Mouse (Mus musculus) neural tube, embryonic 13.5 days (tissue): ENCODE results near the gene Gm47841. TPM values are rescaled to one million over a fixed set of nuclear protein-coding genes. Genes with fewer than 3 reads are reported as not detected.

Experiments used
- ATAC-seq: fragments of 200-750 bp; cut with Nextera tagmentation; 2 replicates; pipeline ENCODE4 v1.8.0; 2017; ENCODE audit warnings: low read depth, mild to moderate bottlenecking, moderate TSS enrichment, moderate library complexity
- H3K27ac ChIP-seq: fragments of 300-500 bp; sonication (generic); replicated peaks from 2 replicates; pipeline ENCODE4 v1.5.1; 2015; ENCODE audit warnings: moderate library complexity, mild to moderate bottlenecking, inconsistent platforms
- H3K27me3 ChIP-seq: fragments of 300-500 bp; sonication (generic); 2 replicates; pipeline ENCODE4 v1.6.1; 2015; ENCODE audit warnings: mild to moderate bottlenecking, inconsistent platforms
- H3K36me3 ChIP-seq: fragments of 300-500 bp; sonication (generic); 2 replicates; pipeline ENCODE4 v1.6.1; 2015; ENCODE audit warnings: mild to moderate bottlenecking, inconsistent platforms
- H3K4me1 ChIP-seq: fragments of 300-500 bp; sonication (generic); replicated peaks from 2 replicates; pipeline ENCODE4 v1.6.1; 2015; ENCODE audit warnings: inconsistent platforms
- H3K4me2 ChIP-seq: fragments of 300-500 bp; sonication (generic); 2 replicates; pipeline ENCODE4 v1.6.1; 2015; ENCODE audit warnings: inconsistent platforms, mild to moderate bottlenecking, moderate library complexity
- H3K4me3 ChIP-seq: fragments of 300-500 bp; sonication (generic); 2 replicates; pipeline ENCODE4 v1.5.1; 2015; ENCODE audit warnings: mild to moderate bottlenecking, inconsistent platforms
- H3K9ac ChIP-seq: fragments of 300-500 bp; sonication (generic); 2 replicates; pipeline ENCODE4 v1.6.1; 2015; ENCODE audit warnings: moderate library complexity, mild to moderate bottlenecking, inconsistent platforms
- H3K9me3 ChIP-seq: fragments of 300-500 bp; sonication (generic); 2 replicates; pipeline ENCODE4 v1.6.1; 2016; ENCODE audit warnings: inconsistent platforms
- WGBS: fragments of 180-500 bp; shearing (Covaris S2); methylation state at CpG from one replicate; pipeline ENCODE4 v1.1.7; 2015; 5-methylcytosine and 5-hydroxymethylcytosine counted together
- polyA plus RNA-seq: library from polyadenylated mRNA; unstranded; fragments of >200 nt; fragmentation: Nextera tagmentation; extraction: Ambion mirVana; gene quantifications from 2 replicates; pipeline ENCODE4 v1.2.1, GENCODE M21; 2015

The Gm47841 gene
- polyA plus RNA-seq, 1 experiment from 2014 or later = not detected

DNA sequence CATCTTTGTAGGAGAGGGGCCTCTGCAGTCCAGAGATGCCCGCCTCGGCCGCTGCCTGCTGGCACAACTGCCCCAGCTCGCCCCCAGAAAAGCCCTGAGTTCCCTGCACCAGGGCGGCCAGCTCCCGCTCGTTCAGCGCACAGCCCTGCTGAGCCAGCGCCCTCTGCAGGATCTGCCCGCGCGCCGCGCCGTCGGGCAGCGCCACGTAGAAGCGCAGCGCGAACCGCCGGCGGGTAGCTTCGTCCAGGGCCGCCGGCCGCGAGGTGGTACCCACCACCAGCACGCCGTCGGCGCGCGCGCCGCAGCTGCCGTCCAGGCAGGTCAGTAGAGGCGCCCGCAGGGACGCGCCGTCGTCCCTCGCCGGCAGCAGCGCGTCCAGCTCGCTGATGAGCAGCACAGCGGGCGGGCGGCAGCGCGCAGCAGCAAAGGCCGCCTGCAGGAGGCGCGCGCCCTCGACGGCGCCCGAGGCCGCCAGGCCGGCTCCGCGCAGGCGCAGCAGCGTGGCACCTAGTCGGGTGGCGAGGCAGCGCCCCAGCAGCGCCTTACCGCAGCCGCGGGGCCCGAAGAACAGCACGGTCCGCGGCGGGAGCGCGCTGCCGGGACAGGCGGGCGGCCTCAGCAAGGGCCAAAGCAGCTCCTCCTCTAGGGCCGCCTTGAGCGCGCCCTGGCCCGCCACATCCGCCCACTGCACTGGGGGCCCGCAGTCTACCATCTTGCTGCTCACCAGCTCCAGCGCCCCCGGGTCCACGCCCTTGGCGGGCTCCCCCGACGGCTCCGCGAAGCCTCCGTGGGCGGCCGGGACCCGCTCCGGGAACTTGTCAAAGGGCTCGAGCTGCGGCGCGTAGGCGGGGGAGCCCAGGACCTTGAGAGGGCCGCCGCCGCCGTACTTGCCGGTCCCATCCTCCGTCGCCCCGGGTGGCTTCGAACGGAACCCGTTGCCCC, 5.6 kb upstream of the Gm47841 start:
- Histone ChIP-seq H3K4me1 (peaks cover 30% of the 10 kb centered on the region), H3K4me2 (peak overlapping the region; percentile 60), H3K36me3 (no peaks in the 10 kb centered on the region), H3K4me3 (peak overlapping the region; percentile 41), H3K9me3 (no peaks in the 10 kb centered on the region), H3K27ac (no peak overlapping the region), H3K9ac (peak overlapping the region; percentile 60), H3K27me3 (peaks cover 80% of the 10 kb centered on the region)
- ATAC-seq = no peak
- WGBS = 7% methylated on average over 118 of the region's 120 CpGs

DNA sequence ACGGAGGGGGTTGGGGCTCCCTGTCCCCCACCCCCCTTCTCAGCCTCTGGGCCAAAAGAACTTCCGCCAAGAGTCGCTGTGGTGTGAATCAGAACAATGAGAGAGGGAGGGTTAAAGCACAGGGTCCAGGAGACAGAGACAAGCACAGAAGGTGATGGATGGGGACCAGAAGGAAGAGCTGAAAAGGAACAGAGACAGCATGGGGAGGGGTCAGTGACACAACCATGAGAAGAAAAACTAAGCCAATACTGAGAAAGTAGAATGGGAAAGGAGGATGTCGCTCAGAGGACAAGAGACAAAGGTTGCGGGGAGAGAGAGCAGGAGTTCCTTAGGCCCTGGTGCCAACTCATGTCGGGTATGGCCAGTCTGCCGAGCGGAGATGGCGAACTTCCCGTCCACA, 4.7 kb upstream of the Gm47841 start:
- Histone ChIP-seq H3K9ac (no peak overlapping the region), H3K9me3 (no peaks in the 10 kb centered on the region), H3K36me3 (no peaks in the 10 kb centered on the region), H3K4me2 (no peak overlapping the region), H3K4me3 (no peak overlapping the region), H3K27me3 (peaks cover 89% of the 10 kb centered on the region), H3K27ac (no peak overlapping the region), H3K4me1 (peaks cover 37% of the 10 kb centered on the region)
- WGBS = 20% methylated on average over 10 of the region's 10 CpGs
- no peak for ATAC-seq

DNA sequence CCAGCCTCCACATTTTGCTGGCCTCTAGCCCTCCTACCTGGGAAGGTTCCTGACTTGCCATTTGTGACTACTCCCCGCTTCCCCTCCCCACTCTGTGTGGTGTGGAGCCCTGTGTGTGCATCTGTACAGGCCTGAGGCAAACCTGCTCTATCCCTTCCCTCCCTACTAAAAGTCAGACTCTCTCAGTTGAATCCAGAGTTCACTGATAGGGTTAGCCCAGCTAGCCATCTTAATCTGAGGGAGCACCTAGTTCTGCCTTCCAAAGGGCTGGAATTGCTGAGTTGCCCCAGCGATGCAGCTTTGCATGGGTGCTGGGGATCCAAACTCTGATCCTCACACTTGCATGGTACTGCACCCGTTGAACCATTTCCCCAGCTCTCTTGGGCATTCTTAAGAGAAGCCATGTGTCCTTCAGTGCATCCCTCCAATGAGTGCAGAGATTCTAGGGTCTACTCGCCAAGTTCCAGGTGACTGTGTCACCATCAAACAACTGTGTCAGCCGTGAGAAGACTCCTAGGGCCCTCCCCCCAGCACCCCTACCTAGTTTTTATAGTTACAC, 1.2 kb upstream of the Gm47841 start:
- WGBS = 56% methylated on average over 5 of the region's 5 CpGs
- no peak overlapping the region for H3K9ac ChIP-seq
- no peak overlapping the region for H3K27ac ChIP-seq
- peaks cover 40% of the 10 kb centered on the region for H3K4me1 ChIP-seq
- no peak for ATAC-seq
- H3K9me3 ChIP-seq = no peaks in the 10 kb centered on the region
- no peaks in the 10 kb centered on the region for H3K36me3 ChIP-seq
- H3K27me3 ChIP-seq = peaks cover 97% of the 10 kb centered on the region
- H3K4me3 ChIP-seq = no peak overlapping the region
- H3K4me2 ChIP-seq = no peak overlapping the region

DNA sequence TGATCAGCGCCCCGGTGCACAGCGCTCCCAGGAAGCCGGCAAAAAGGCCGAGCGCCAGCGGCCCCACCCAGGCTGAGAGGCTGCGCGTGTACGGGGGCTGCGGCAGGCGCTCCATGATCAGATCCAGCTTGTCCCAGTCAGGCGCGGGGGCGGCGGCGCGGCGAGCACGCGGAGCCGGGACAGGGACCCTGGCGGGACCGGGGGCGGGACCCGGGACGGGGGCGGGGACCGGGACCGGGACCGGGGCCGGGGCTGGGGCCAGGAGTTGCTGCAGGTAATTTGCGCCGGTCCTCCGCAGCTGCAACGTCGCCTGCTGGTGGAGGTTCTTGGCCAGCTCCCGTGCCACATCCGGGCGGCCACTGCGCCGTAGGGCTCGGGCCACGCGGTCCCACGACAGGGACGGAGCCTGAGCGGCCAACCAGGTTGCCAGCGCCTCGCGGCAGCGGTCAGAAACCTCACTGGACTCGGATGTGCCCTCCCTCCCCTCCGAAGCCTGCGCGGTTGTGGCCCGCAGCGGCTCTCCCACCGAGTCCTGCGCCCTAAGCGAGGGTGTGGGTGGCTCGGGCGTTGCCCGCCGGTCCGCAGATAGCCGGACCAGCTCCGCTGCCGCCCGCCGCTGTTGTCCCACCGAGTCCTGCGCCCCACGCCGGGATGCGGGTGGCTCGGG, 537 bp downstream of the Gm47841 start:
- Histone ChIP-seq H3K27ac (no peak overlapping the region), H3K36me3 (no peaks in the 10 kb centered on the region), H3K4me1 (peaks cover 23% of the 10 kb centered on the region), H3K9me3 (no peaks in the 10 kb centered on the region), H3K27me3 (peaks cover 93% of the 10 kb centered on the region), H3K4me2 (peak overlapping the region; percentile 98), H3K9ac (peak overlapping the region; percentile 77), H3K4me3 (peak overlapping the region; percentile 46)
- WGBS = under 1% methylated on average over 64 of the region's 77 CpGs
- ATAC-seq = peak; percentile 63

DNA sequence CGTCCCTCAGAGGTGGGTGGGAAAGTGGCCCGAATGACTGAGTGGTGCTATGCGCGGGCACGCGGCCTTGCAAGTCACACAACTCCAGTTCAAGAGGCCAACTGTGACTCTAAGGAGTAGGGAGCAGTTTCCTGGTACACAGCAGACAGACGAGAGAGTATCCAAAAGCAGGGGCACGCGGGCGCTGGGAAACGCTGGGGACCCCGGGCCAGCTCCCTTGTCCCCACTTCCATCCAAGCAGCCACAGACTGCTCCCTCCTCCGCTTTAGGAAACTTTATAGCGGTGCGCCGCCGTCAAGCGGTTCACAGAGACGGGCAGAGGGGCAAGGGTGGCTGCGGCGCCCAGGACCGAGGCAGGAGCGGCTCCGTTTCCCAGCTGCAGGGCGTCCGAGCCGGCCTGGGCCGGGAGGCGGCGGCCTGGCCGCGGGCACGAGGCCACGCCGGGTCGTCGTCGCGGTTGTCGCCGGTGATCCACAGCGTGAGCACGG, 1.1 kb downstream of the Gm47841 start:
- ATAC-seq = no peak
- no peak overlapping the region for H3K27ac ChIP-seq

DNA sequence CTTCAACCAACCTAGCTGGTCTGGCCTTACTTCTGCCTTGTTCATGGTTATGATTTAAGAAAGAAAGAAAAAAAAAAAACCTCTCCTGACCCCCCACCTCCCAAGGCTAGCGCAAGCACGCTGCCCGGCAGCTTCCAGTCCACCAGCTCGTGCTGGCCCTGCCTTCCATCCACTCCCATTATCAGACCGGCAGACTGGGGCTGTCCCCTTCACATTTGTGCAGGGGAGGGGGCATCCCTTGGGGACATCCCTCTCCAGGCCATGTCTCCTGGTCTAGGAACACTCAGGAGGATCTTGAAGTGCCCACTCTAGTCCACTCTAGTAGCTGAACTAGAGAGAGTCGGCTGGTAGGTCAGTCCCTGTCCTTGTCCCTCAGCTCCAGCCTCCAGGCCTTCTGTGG, 2.7 kb downstream of the Gm47841 start:
- Histone ChIP-seq H3K36me3 (peaks cover 20% of the 10 kb centered on the region), H3K27me3 (peaks cover 93% of the 10 kb centered on the region), H3K9me3 (no peaks in the 10 kb centered on the region), H3K4me2 (no peak overlapping the region), H3K4me3 (no peak overlapping the region), H3K9ac (no peak overlapping the region), H3K27ac (no peak overlapping the region), H3K4me1 (peaks cover 22% of the 10 kb centered on the region)
- 41% methylated on average over 6 of the region's 6 CpGs for WGBS
- ATAC-seq = no peak

More for the DNA sequence above, 1.1 kb downstream of the Gm47841 start:
- H3K4me2 ChIP-seq = peak overlapping the region; percentile 98
- peaks cover 22% of the 10 kb centered on the region for H3K4me1 ChIP-seq
- H3K27me3 ChIP-seq = peaks cover 91% of the 10 kb centered on the region
- no peaks in the 10 kb centered on the region for H3K9me3 ChIP-seq
- peaks cover 4% of the 10 kb centered on the region; the same call in 1 of the 2 replicates for H3K36me3 ChIP-seq
- under 1% methylated on average over 43 of the region's 43 CpGs for WGBS
- peak overlapping the region; percentile 77 for H3K9ac ChIP-seq
- peak overlapping the region; percentile 46 for H3K4me3 ChIP-seq

DNA sequence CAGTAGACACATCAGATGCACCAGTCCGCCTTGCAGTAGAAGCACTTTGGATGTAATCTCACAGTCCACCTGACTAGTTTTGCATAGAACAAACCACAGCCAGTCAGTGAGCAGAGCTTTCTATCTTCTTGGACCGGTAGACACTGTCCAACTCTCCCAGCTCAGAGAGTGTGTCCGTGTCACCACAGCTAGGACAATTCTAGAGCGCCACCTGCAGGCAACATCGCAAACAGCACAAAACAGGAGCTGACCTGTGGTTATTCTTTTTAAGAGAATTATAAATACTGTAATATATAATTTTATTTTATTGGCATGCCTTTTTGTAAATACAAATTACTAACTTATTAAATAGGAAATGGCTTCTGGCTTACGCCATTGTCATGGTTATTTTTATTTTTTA, 4.6 kb downstream of the Gm47841 start:
- Histone ChIP-seq H3K4me1 (peaks cover 22% of the 10 kb centered on the region), H3K9ac (no peak overlapping the region), H3K27ac (no peak overlapping the region), H3K4me2 (no peak overlapping the region), H3K9me3 (no peaks in the 10 kb centered on the region), H3K27me3 (peaks cover 88% of the 10 kb centered on the region), H3K36me3 (peaks cover 25% of the 10 kb centered on the region), H3K4me3 (no peak overlapping the region)
- 26% methylated on average over 6 of the region's 6 CpGs for WGBS
- no peak for ATAC-seq

DNA sequence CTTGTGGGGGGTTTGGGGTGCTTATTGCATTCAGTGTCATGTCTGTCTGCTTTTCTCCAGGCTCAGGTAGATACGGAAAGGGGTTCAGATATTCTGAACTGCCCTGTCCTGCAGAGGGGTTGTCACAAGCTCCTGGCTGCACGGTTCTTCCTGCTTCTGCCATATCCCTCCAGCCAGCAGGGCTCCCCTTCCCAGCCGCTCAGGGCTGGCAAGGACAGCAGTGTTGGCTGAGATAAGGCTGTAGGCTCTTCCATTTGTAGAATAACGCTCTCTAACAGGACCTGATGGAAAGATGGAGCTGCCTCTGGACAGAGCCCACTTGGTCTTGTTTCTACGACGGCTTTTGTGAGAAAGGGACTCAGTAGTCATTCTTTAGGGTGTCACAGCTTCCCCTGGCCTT, 5.2 kb downstream of the Gm47841 start:
- Histone ChIP-seq H3K9ac (no peak overlapping the region), H3K36me3 (peaks cover 29% of the 10 kb centered on the region), H3K27me3 (peaks cover 82% of the 10 kb centered on the region), H3K4me3 (no peak overlapping the region), H3K9me3 (no peaks in the 10 kb centered on the region), H3K4me2 (no peak overlapping the region), H3K27ac (no peak overlapping the region), H3K4me1 (peaks cover 16% of the 10 kb centered on the region)
- 72% methylated on average over 6 of the region's 6 CpGs for WGBS
- no peak for ATAC-seq

DNA sequence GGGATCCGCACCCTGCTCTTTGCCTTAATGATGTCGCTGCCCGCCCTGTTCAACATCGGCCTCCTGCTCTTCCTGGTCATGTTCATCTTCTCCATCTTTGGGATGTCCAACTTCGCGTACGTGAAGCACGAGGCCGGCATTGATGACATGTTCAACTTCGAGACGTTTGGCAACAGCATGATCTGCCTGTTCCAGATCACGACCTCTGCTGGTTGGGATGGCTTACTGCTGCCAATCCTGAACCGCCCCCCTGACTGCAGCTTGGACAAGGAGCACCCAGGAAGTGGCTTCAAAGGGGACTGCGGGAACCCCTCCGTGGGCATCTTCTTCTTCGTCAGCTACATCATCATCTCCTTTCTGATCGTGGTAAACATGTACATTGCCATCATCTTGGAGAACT, 7.5 kb downstream of the Gm47841 start:
- Histone ChIP-seq H3K4me1 (peaks cover 3% of the 10 kb centered on the region; the same call in 1 of the 2 replicates), H3K9ac (no peak overlapping the region), H3K27ac (no peak overlapping the region), H3K36me3 (peaks cover 49% of the 10 kb centered on the region), H3K27me3 (peaks cover 59% of the 10 kb centered on the region), H3K4me2 (no peak overlapping the region), H3K9me3 (no peaks in the 10 kb centered on the region), H3K4me3 (no peak overlapping the region)
- WGBS = 53% methylated on average over 17 of the region's 17 CpGs
- ATAC-seq = no peak

DNA sequence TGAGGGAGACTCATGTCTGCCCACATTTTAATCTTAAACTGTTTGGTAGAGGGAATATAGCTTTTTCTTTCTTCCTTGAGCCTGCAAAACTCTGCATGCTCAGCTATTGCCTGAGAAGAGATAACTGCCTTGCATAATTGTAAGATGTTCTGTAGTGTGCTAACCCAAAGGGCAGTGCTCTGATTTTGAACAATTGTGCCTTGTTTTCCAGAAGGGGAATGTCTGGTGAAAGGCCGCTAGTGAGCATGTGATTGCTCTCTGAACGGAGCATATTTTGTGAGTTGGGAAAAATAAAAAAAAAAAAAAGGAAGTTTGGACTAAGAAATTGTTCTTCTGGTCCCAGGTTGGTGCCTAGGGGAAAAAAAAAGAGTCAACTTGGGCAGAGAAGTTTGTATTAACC, 18.2 kb downstream of the Gm47841 start:
- Histone ChIP-seq H3K4me2 (no peak overlapping the region), H3K4me3 (no peak overlapping the region), H3K9me3 (no peaks in the 10 kb centered on the region), H3K4me1 (no peaks in the 10 kb centered on the region), H3K36me3 (peaks cover 42% of the 10 kb centered on the region), H3K27ac (no peak overlapping the region; the same call in 1 of the 2 replicates), H3K27me3 (no peaks in the 10 kb centered on the region), H3K9ac (no peak overlapping the region)
- WGBS = 65% methylated on average over 2 of the region's 2 CpGs
- no peak for ATAC-seq

DNA sequence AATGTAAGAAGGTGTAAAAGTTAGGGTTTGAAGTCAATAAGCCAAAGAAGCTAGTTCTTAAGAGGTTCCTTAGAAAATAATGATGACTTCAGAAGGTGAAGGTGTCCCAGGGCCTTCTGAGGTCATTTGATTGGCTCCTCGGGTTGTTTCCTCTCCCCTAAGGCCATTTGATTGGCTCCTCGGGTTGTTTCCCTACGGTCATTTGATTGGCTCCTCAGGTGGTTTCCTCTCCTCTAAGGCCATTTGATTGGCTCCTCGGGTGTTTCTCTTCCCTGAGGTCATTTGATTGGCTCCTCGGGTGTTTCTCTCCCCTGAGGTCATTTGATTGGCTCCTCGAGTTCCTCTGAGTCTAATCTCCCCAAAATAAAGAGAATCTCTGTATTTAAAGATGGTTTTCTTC, 35.8 kb downstream of the Gm47841 start:
- WGBS = 85% methylated on average over 6 of the region's 6 CpGs
- Histone ChIP-seq H3K4me3 (no peak overlapping the region), H3K4me2 (no peak overlapping the region), H3K9me3 (no peaks in the 10 kb centered on the region), H3K4me1 (peaks cover 9% of the 10 kb centered on the region), H3K27me3 (0 out of 2 replicates have a peak, but pooled peaks cover 4% of the 10 kb centered on the region), H3K36me3 (peaks cover 63% of the 10 kb centered on the region), H3K27ac (no peak overlapping the region), H3K9ac (no peak overlapping the region)
- no peak for ATAC-seq
